Mouse (Mus musculus) MEL (cell line): Measurements from ENCODE around the gene Fam184a. TPM values are rescaled to one million over a fixed set of nuclear protein-coding genes. Genes with fewer than 3 reads are reported as not detected.

ENCODE experiments used
- DNase-seq: peaks from one replicate; pipeline ENCODE4 v3.0.0; 2011; ENCODE audit warnings: low read depth, low spot score
- H3K27ac ChIP-seq: 2 replicates; pipeline ENCODE4 v1.5.1; 2012; ENCODE audit warnings: low read depth, mild to moderate bottlenecking, control low read depth, low read length, moderate library complexity; ENCODE audit not compliant: control insufficient read depth
- H3K27me3 ChIP-seq, 2 experiments: fragments of 150-350 bp in 1 of 2; sonication (generic) in 1 of 2; 2 replicates each; pipeline ENCODE4 v1.6.1; 2012; ENCODE audit warnings: low read length in 2 of 2, mild to moderate bottlenecking in 2 of 2, improper control_type of control experiment in 1 of 2, moderate library complexity in 1 of 2; ENCODE audit not compliant: insufficient read depth in 2 of 2, control insufficient read depth in 1 of 2
- H3K36me3 ChIP-seq, 2 experiments: 2 replicates each; pipeline ENCODE4 v1.6.1; 2012 to 2014; ENCODE audit warnings: low read length in 2 of 2, improper control_type of control experiment in 1 of 2, inconsistent platforms in 1 of 2, mild to moderate bottlenecking in 1 of 2; ENCODE audit not compliant: insufficient read depth in 2 of 2, control insufficient read depth in 1 of 2
- H3K4me1 ChIP-seq, 2 experiments: fragments of 150-350 bp in 1 of 2; sonication (generic) in 1 of 2; 2 replicates each; pipeline ENCODE4 v1.6.1; 2012; ENCODE audit warnings: low read length in 2 of 2, improper control_type of control experiment in 1 of 2, mild to moderate bottlenecking in 1 of 2; ENCODE audit not compliant: insufficient read depth in 2 of 2, control insufficient read depth in 1 of 2
- H3K4me3 ChIP-seq, 2 experiments: fragments of 150-350 bp in 1 of 2; sonication (generic) in 1 of 2; 2 replicates each; pipeline ENCODE4 v1.5.1; 2012; ENCODE audit warnings: low read depth in 2 of 2, low read length in 2 of 2, mild to moderate bottlenecking in 2 of 2, moderate library complexity in 2 of 2, control low read depth in 1 of 2, improper control_type of control experiment in 1 of 2; ENCODE audit not compliant: control insufficient read depth in 1 of 2, insufficient read depth in 1 of 2
- H3K79me2 ChIP-seq: 2 replicates; pipeline ENCODE4 v1.6.1; 2012; ENCODE audit warnings: mild to moderate bottlenecking, low read length, moderate library complexity; ENCODE audit not compliant: control insufficient read depth, poor library complexity, insufficient read depth
- H3K9ac ChIP-seq: 2 replicates; pipeline ENCODE4 v1.6.1; 2012; ENCODE audit warnings: low read depth, mild to moderate bottlenecking, control low read depth, low read length, moderate library complexity; ENCODE audit not compliant: control insufficient read depth, poor library complexity, severe bottlenecking
- H3K9me3 ChIP-seq: fragments of 150-350 bp; sonication (generic); replicated peaks from 2 replicates; pipeline ENCODE4 v1.6.1; 2012; ENCODE audit warnings: mild to moderate bottlenecking, low read length, improper control_type of control experiment, moderate library complexity; ENCODE audit not compliant: insufficient read depth
- BHLHE40 ChIP-seq: IDR thresholded peaks from 2 replicates; pipeline ENCODE4 v1.6.1; 2012; ENCODE audit warnings: low read depth, mild to moderate bottlenecking, inconsistent platforms, low read length, improper control_type of control experiment, borderline replicate concordance
- CHD2 ChIP-seq: IDR thresholded peaks from 2 replicates; pipeline ENCODE4 v1.6.1; 2011; ENCODE audit warnings: low read length, improper control_type of control experiment
- E2F4 ChIP-seq: IDR thresholded peaks from 2 replicates; pipeline ENCODE4 v1.6.1; 2011; ENCODE audit warnings: low read depth, low read length, improper control_type of control experiment, borderline replicate concordance
- ELF1 ChIP-seq: IDR thresholded peaks from 2 replicates; pipeline ENCODE4 v1.6.1; 2014; ENCODE audit warnings: low read depth, mild to moderate bottlenecking, inconsistent platforms, low read length, improper control_type of control experiment, moderate library complexity
- EP300 ChIP-seq, 2 experiments: IDR thresholded peaks; 2 replicates each; pipeline ENCODE4 v1.6.1; 2011; ENCODE audit warnings: improper control_type of control experiment in 2 of 2, low read length in 2 of 2, low read depth in 1 of 2, mild to moderate bottlenecking in 1 of 2
- ETS1 ChIP-seq: IDR thresholded peaks from 2 replicates; pipeline ENCODE4 v1.6.1; 2012; ENCODE audit warnings: low read depth, mild to moderate bottlenecking, inconsistent platforms, low read length, improper control_type of control experiment, moderate library complexity
- GABPA ChIP-seq: IDR thresholded peaks from 2 replicates; pipeline ENCODE4 v1.6.1; 2012; ENCODE audit warnings: low read depth, mild to moderate bottlenecking, inconsistent platforms, low read length, improper control_type of control experiment, moderate library complexity
- HCFC1 ChIP-seq: IDR thresholded peaks from 2 replicates; pipeline ENCODE4 v1.6.1; 2012; ENCODE audit warnings: low read depth, mild to moderate bottlenecking, inconsistent platforms, low read length, improper control_type of control experiment, moderate library complexity
- MAFK ChIP-seq: IDR thresholded peaks from 2 replicates; pipeline ENCODE4 v1.6.1; 2011; ENCODE audit warnings: low read depth, mild to moderate bottlenecking, low read length, improper control_type of control experiment, borderline replicate concordance
- MAZ ChIP-seq: IDR thresholded peaks from 2 replicates; pipeline ENCODE4 v1.6.1; 2012; ENCODE audit warnings: low read depth, mild to moderate bottlenecking, inconsistent platforms, low read length, improper control_type of control experiment
- MXI1 ChIP-seq: IDR thresholded peaks from 2 replicates; pipeline ENCODE4 v1.6.1; 2011; ENCODE audit warnings: mild to moderate bottlenecking, low read depth, low read length, improper control_type of control experiment
- MYB ChIP-seq: IDR thresholded peaks from 2 replicates; pipeline ENCODE4 v1.6.1; 2011; ENCODE audit warnings: mild to moderate bottlenecking, low read depth, low read length, improper control_type of control experiment
- MYC ChIP-seq: IDR thresholded peaks from 2 replicates; pipeline ENCODE4 v1.6.1; 2011; ENCODE audit warnings: low read depth, mild to moderate bottlenecking, low read length, improper control_type of control experiment, moderate library complexity
- NELFE ChIP-seq: IDR thresholded peaks from 2 replicates; pipeline ENCODE4 v1.6.1; 2011; ENCODE audit warnings: low read depth, low read length, improper control_type of control experiment
- RCOR1 ChIP-seq: IDR thresholded peaks from 2 replicates; pipeline ENCODE4 v1.6.1; 2012; ENCODE audit warnings: low read depth, mild to moderate bottlenecking, inconsistent platforms, low read length, improper control_type of control experiment
- TAL1 ChIP-seq: IDR thresholded peaks from 2 replicates; pipeline ENCODE4 v1.6.1; 2012; ENCODE audit warnings: mild to moderate bottlenecking, inconsistent platforms, low read length, moderate library complexity, mixed read lengths
- UBTF ChIP-seq: IDR thresholded peaks from 2 replicates; pipeline ENCODE4 v1.6.1; 2012; ENCODE audit warnings: low read depth, mild to moderate bottlenecking, inconsistent platforms, low read length, improper control_type of control experiment, moderate library complexity, borderline replicate concordance; ENCODE audit not compliant: insufficient read depth
- USF1 ChIP-seq: IDR thresholded peaks from 2 replicates; pipeline ENCODE4 v1.6.1; 2014; ENCODE audit warnings: low read depth, mild to moderate bottlenecking, inconsistent platforms, low read length, improper control_type of control experiment, moderate library complexity
- USF2 ChIP-seq, 2 experiments: IDR thresholded peaks; 2 replicates each; pipeline ENCODE4 v1.6.1; 2011 to 2012; ENCODE audit warnings: improper control_type of control experiment in 2 of 2, low read length in 2 of 2, borderline replicate concordance in 1 of 2, inconsistent platforms in 1 of 2, low read depth in 1 of 2, mild to moderate bottlenecking in 1 of 2; ENCODE audit not compliant: insufficient read depth in 1 of 2
- ZKSCAN1 ChIP-seq: IDR thresholded peaks from 2 replicates; pipeline ENCODE4 v1.6.1; 2012; ENCODE audit warnings: low read depth, mild to moderate bottlenecking, inconsistent platforms, low read length, improper control_type of control experiment, moderate library complexity
- ZMIZ1 ChIP-seq: IDR thresholded peaks from 2 replicates; pipeline ENCODE4 v1.6.1; 2012; ENCODE audit warnings: low read depth, mild to moderate bottlenecking, inconsistent platforms, low read length, improper control_type of control experiment, moderate library complexity
- ZNF384 ChIP-seq: IDR thresholded peaks from 2 replicates; pipeline ENCODE4 v1.6.1; 2012; ENCODE audit warnings: low read depth, mild to moderate bottlenecking, inconsistent platforms, low read length, improper control_type of control experiment
- polyA plus RNA-seq, 2 experiments: library from polyadenylated mRNA; stranded (reverse) in 1 of 2; unstranded in 1 of 2; fragments of >175 nt in 1 of 2; fragments of >200 nt in 1 of 2; gene quantifications; 2 replicates each; pipeline versions ENCODE4 v1.2.1 to v1.2.4; 2012; ENCODE audit warnings: low replicate concordance in 2 of 2, low read depth in 1 of 2; ENCODE audit not compliant: insufficient read length in 2 of 2, insufficient read depth in 1 of 2, missing spikeins in 1 of 2
- total RNA-seq: library from RNA; depleted of rRNA; stranded (reverse); fragments of 300-350 nt; gene quantifications from 2 replicates; pipeline ENCODE4 v1.2.3, GENCODE M21; 2012

The Fam184a gene
- total and polyA plus RNA-seq, 3 experiments, result not detected

DNA sequence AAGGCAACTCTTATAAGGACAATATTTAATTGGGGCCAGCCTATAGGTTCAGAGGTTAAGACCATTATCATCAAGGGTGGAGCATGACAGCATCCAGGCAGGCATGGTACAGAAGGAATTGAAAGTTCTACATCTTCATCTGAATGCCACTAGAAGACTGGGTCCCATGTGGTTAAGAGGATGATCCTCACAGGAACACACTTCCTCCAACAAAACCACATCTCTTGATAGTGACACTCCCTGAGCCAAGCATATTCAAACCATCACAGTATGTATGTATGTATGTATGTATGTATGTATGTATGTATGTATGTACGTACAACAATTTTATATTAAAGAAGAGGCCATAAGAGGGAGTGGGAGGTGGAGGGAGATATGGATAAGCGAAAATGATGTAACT, 25.7 kb upstream of the Fam184a start:
- no peak overlapping the region for H3K4me3 ChIP-seq
- H3K79me2 ChIP-seq, result no peaks in the 10 kb centered on the region
- H3K27me3 ChIP-seq, result no peaks in the 10 kb centered on the region; a peak in 1 of 4 replicates
- H3K9ac ChIP-seq, result no peak overlapping the region
- DNase-seq, result no peak
- TF ChIP-seq NELFE (no peak), RCOR1 (no peak), HCFC1 (no peak), E2F4 (no peak), ZKSCAN1 (no peak), MYB (no peak), MAZ (no peak), MYC (no peak), MAFK (no peak), MXI1 (no peak)
- no peaks in the 10 kb centered on the region for H3K4me1 ChIP-seq
- no peak overlapping the region for H3K27ac ChIP-seq
- H3K36me3 ChIP-seq, result no peaks in the 10 kb centered on the region
- H3K9me3 ChIP-seq, result no peaks in the 10 kb centered on the region

DNA sequence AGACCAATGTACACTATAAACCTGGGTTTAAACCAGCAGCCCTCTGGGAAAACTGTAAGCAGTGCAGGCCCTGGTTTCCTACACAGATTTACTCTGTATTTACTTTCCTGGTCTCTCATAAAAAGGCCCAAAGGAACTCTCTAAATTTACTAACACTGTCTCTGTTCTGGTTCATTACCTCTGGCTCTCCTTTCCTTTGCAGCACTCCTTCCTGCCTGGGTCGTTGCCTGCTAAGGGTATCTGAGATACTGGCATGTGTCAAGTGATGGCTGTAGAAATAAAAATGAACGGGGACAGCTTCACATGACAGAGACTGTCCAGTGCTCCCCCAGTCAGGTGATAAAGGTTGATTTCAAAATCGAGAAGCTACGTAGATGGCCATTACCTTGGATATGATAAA, 21.8 kb upstream of the Fam184a start:
- DNase-seq, result no peak
- Histone ChIP-seq H3K4me3 (no peak overlapping the region), H3K4me1 (no peaks in the 10 kb centered on the region), H3K9me3 (no peaks in the 10 kb centered on the region), H3K27me3 (no peaks in the 10 kb centered on the region), H3K36me3 (no peaks in the 10 kb centered on the region), H3K27ac (no peak overlapping the region), H3K9ac (no peak overlapping the region), H3K79me2 (no peaks in the 10 kb centered on the region)
- TF ChIP-seq BHLHE40 (no peak), ELF1 (no peak), CHD2 (no peak), GABPA (no peak), ZNF384 (no peak), USF1 (no peak), RCOR1 (no peak), E2F4 (no peak), EP300 (IDR thresholded peaks at IDR 0.05; ENCODE audit: low read depth in 1 of 2, low read length in 2 of 2) (no peak), HCFC1 (no peak), UBTF (no peak), USF2 (IDR thresholded peaks at IDR 0.05; ENCODE audit: borderline replicate concordance in 1 of 2, insufficient read depth in 1 of 2, low read depth in 1 of 2, low read length in 2 of 2) (no peak), ETS1 (no peak), ZMIZ1 (no peak), TAL1 (no peak)
